Mouse (Mus musculus): ENCODE measurements around the gene Ndp. TPM values are rescaled to one million over a fixed set of nuclear protein-coding genes. Genes with fewer than 3 reads are reported as not detected.

Gene Ndp
- polyA plus RNA-seq (2012; rRNA removed): 2.4 and 3.1 TPM in 2 replicates
- 3.8 and 4.4 TPM in 2 replicates for polyA plus RNA-seq (2014; fragmentation: Nextera tagmentation; extraction: Ambion mirVana)

- Histone ChIP-seq H3K9me3 (ENCODE audit: control insufficient read depth, low read length) (no peaks in the 10 kb centered on the region), H3K27me3 (ENCODE audit: control insufficient read depth, insufficient read depth, low read length) (no peaks in the 10 kb centered on the region), H3K36me3 (ENCODE audit: control insufficient read depth, insufficient read depth, low read length) (no peaks in the 10 kb centered on the region), H3K4me1 (ENCODE audit: control insufficient read depth, insufficient read depth, low read length) (no peaks in the 10 kb centered on the region), H3K4me3 (replicated peaks; ENCODE audit: low read length) (peak within 1 kb of the TSS; percentile 25), H3K27ac (replicated peaks; ENCODE audit: low read depth, low read length) (no peak within 1 kb of the TSS), H3K4me2 (replicated peaks; ENCODE audit: low read depth, low read length, severe bottlenecking) (peak within 1 kb of the TSS; percentile 43), H3K9ac (ENCODE audit: low read depth, low read length, severe bottlenecking) (peak within 1 kb of the TSS; percentile 7; the same call in 1 of the 2 replicates)
- TF ChIP-seq POLR2A (IDR thresholded peaks at IDR 0.05; ENCODE audit: borderline replicate concordance, extremely low read depth, insufficient read depth, insufficient read length): no peak
- ATAC-seq (ENCODE audit: low FRiP score, low read depth) (no peak), DNase-seq (ENCODE audit: low spot score) (peak; percentile 3)
- WGBS: 27% methylated on average over 13 of the region's 13 CpGs
Observed at GRCm38 (mm10) chrX:16911241-16911873, at the start of gene Ndp. TSS of gene Ndp (minus strand) at chrX:16911774.

DNA sequence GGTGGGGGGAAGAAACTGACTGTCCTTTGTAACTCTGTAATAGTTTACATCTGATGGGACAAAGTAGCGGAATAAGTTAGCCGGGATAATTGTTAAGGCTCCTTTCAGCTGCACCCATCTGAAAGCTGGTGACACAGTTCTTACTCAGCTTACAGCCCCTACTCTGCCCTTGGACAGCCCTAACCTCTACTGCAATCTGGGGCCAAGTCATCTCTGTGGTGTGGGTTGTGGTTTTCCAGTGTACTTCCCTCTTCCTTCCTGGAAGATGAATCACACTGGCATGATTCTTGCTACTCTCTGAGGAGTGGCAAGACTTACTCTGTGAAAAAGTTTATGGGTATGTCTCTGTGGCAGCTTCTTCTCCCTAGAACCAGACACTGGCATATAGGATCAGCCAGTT lies 43.2 kb upstream of the Ndp start:
- ATAC-seq (ENCODE audit: low FRiP score, low read depth): no peak
- Histone ChIP-seq H3K4me3 (replicated peaks; ENCODE audit: low read length) (no peak overlapping the region), H3K9ac (ENCODE audit: low read depth, low read length, severe bottlenecking) (no peak overlapping the region), H3K27ac (replicated peaks; ENCODE audit: low read depth, low read length) (no peak overlapping the region), H3K9me3 (ENCODE audit: control insufficient read depth, low read length) (no peaks in the 10 kb centered on the region), H3K4me2 (replicated peaks; ENCODE audit: low read depth, low read length, severe bottlenecking) (no peak overlapping the region), H3K4me1 (ENCODE audit: control insufficient read depth, insufficient read depth, low read length) (no peaks in the 10 kb centered on the region), H3K36me3 (ENCODE audit: control insufficient read depth, insufficient read depth, low read length) (no peaks in the 10 kb centered on the region), H3K27me3 (ENCODE audit: control insufficient read depth, insufficient read depth, low read length) (no peaks in the 10 kb centered on the region)
- WGBS: 87% methylated on average over 2 of the region's 2 CpGs
- TF ChIP-seq POLR2A (IDR thresholded peaks at IDR 0.05; ENCODE audit: borderline replicate concordance, extremely low read depth, insufficient read depth, insufficient read length): no peak
- no peak for DNase-seq (ENCODE audit: low spot score)

GRCm38 (mm10) chrX:16918006-16918405 lies 6.4 kb upstream of the Ndp start:
- Histone ChIP-seq H3K9ac (ENCODE audit: low read depth, low read length, severe bottlenecking) (no peak overlapping the region), H3K27me3 (ENCODE audit: control insufficient read depth, insufficient read depth, low read length) (no peaks in the 10 kb centered on the region), H3K27ac (replicated peaks; ENCODE audit: low read depth, low read length) (no peak overlapping the region), H3K36me3 (ENCODE audit: control insufficient read depth, insufficient read depth, low read length) (no peaks in the 10 kb centered on the region), H3K9me3 (ENCODE audit: control insufficient read depth, low read length) (no peaks in the 10 kb centered on the region), H3K4me1 (ENCODE audit: control insufficient read depth, insufficient read depth, low read length) (no peaks in the 10 kb centered on the region), H3K4me3 (replicated peaks; ENCODE audit: low read length) (no peak overlapping the region), H3K4me2 (replicated peaks; ENCODE audit: low read depth, low read length, severe bottlenecking) (no peak overlapping the region)
- TF ChIP-seq POLR2A (IDR thresholded peaks at IDR 0.05; ENCODE audit: borderline replicate concordance, extremely low read depth, insufficient read depth, insufficient read length): no peak
- no peak for DNase-seq (ENCODE audit: low spot score)
- ATAC-seq (ENCODE audit: low FRiP score, low read depth): no peak

DNA sequence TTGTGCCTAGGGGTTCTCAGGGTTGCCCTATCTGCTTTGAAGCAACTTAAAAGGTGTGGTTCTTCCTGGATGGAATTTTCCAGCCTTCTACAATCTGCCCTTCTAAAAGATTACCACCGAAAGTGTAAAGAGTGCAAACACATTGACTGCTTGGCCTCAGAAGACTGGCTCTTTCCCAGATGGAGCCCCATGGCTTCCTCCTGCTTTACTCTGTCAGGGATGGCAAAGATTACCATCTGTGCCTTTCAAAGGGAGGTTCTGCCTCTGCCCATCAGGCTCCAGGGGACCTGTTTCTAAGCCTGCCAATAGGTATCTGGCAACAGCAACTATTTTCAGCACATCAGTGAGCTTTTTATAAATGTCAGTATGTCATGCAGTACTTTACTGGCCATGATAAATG lies 1.5 kb upstream of the Ndp start:
- no peaks in the 10 kb centered on the region for H3K4me1 ChIP-seq (ENCODE audit: control insufficient read depth, insufficient read depth, low read length)
- H3K4me2 ChIP-seq (replicated peaks; ENCODE audit: low read depth, low read length, severe bottlenecking): no peak overlapping the region
- no peaks in the 10 kb centered on the region for H3K27me3 ChIP-seq (ENCODE audit: control insufficient read depth, insufficient read depth, low read length)
- TF ChIP-seq POLR2A (IDR thresholded peaks at IDR 0.05; ENCODE audit: borderline replicate concordance, extremely low read depth, insufficient read depth, insufficient read length): no peak
- H3K4me3 ChIP-seq (replicated peaks; ENCODE audit: low read length): no peak overlapping the region
- H3K36me3 ChIP-seq (ENCODE audit: control insufficient read depth, insufficient read depth, low read length): no peaks in the 10 kb centered on the region
- H3K27ac ChIP-seq (replicated peaks; ENCODE audit: low read depth, low read length): no peak overlapping the region
- WGBS: 65% methylated on average over 1 of the region's 1 CpGs
- no peak for DNase-seq (ENCODE audit: low spot score)
- H3K9me3 ChIP-seq (ENCODE audit: control insufficient read depth, low read length): no peaks in the 10 kb centered on the region
- no peak for ATAC-seq (ENCODE audit: low FRiP score, low read depth)
- no peak overlapping the region for H3K9ac ChIP-seq (ENCODE audit: low read depth, low read length, severe bottlenecking)

DNA sequence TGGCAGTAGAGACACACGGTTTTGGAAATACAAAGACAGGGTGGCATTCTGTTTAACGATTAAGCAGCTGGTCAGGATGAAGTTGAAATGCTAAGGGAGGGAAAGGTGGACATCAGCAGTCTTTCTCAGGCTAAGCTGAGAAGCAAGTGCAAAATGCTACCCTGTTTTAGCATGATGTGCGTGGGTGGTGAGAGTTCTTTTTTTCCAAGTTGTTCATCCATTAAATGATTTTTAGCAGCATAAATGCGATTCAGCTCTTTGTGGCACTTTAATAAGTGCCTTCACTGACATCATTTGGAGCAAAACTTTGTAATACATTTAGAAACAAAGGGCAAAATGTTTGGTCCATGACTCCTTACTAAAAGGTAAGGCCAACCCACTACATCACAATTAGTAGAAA lies 337 bp upstream of the Ndp start:
- Histone ChIP-seq H3K36me3 (ENCODE audit: control insufficient read depth, insufficient read depth, low read length) (no peaks in the 10 kb centered on the region), H3K4me2 (replicated peaks; ENCODE audit: low read depth, low read length, severe bottlenecking) (peak overlapping the region; percentile 43; the same call in 1 of the 2 replicates), H3K9ac (ENCODE audit: low read depth, low read length, severe bottlenecking) (no peak overlapping the region), H3K4me3 (replicated peaks; ENCODE audit: low read length) (no peak overlapping the region), H3K27me3 (ENCODE audit: control insufficient read depth, insufficient read depth, low read length) (no peaks in the 10 kb centered on the region), H3K9me3 (ENCODE audit: control insufficient read depth, low read length) (no peaks in the 10 kb centered on the region), H3K4me1 (ENCODE audit: control insufficient read depth, insufficient read depth, low read length) (no peaks in the 10 kb centered on the region), H3K27ac (replicated peaks; ENCODE audit: low read depth, low read length) (no peak overlapping the region)
- DNase-seq (ENCODE audit: low spot score) (no peak), ATAC-seq (ENCODE audit: low FRiP score, low read depth) (no peak)
- no peak for TF ChIP-seq POLR2A (IDR thresholded peaks at IDR 0.05; ENCODE audit: borderline replicate concordance, extremely low read depth, insufficient read depth, insufficient read length)
- WGBS: 43% methylated on average over 4 of the region's 4 CpGs

Data from limb, embryonic 14.5 days (tissue).